Mouse (Mus musculus) T-cell, adult 2 months (primary cell): ENCODE measurements around the gene Wdr54.

Experiments
- DNase-seq: peaks from one replicate; pipeline ENCODE4 v3.0.0; 2022; ENCODE audit warnings: low spot score

Wdr54 gene

DNA sequence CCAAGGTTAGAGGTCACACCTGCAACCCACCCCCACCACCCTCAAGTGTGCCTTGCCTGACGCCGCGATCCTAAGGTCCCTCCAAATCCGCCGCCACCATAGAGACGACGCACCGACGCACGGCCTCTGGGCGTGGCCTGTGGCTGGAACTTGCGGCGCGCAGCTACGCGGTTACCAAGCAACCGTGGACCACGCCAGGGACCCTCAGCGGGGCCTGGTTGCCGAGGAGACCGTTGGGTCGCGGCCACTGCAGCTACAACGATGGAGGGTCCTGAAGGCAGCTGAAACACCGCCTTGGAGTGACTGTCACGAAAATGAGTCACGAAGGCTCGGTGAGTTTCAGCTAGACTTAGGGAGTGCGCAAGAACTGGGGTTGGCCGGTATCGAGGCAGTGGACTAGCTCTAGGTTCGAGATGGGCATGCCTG lies at the start of gene Wdr54, which contains the start of gene 1700003E16Rik:
Wdr54 (minus strand) TSS at position 139 of the 426 bp plus-strand sequence.
1700003E16Rik (plus strand) TSS at position 146 of the 426 bp plus-strand sequence.
- DNase-seq = peak; percentile 39

DNA sequence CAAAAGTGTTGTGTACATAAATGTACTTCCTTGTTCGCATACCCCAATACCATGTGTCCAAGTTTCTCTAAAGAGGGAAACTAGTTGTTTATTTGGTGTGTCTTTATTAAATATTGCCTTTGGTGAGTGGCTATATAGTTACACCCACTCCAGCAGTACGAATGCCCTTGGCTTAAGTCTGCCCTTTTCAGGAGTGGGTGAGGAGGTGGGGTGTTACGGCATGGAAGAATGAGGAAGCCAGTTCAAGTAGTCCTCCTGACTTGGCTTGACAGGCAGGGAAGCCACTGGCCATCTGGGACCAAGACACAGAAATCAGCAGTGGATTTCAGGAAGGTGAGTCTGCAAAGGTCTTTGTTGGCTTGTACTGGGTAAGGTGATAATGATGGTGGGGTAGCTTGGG lies 49.7 kb upstream of the Wdr54 start:
- no peak for DNase-seq

DNA sequence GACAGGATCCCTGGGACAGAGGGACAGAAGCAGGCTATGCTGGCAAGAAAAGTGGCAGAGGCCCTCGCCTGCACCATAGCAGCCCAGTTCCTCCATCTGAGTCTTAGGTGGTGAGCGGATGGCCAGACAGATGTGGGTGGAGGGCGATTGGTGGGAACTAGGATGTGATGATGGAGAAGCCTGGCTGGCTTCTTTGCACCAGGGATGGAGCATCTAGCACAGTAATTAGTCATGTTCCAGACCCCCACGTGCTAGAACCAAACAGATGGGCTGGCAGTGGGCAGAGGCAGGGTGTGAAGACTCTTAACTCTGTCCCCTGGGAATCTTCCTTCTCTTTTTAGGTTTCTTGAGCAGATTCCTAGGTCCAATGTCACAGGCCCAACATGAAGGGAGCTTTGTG lies 47.1 kb upstream of the Wdr54 start:
- no peak for DNase-seq

DNA sequence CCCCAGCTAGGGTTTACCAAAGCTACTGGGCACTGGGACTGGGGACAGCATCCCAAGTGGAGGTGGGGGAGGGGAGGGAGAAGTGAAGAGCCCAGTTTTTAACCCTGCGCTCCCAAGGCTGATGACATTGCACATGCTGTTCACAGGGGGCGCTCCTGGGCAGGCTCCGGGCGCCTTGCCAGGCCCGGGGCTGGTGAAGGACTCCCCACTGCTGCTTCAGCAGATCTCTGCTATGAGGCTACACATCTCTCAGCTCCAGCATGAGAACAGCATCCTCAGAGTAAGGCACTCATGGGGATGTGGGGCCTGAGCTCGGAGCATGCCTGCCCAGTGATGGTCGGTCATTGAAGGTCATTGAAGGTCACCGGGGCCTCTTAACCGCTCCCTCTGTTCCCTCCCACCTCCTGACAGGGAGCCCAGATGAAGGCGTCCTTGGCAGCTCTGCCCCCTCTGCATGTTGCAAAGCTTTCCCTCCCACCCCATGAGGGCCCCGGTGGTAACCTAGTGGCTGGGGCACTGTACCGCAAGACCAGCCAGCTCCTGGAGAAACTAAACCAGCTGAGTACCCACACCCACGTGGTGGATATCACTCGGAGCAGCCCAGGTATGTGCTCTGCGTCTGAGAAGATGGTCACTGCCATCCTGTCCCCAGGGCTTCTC lies 41.3 kb upstream of the Wdr54 start:
- DNase-seq = no peak

DNA sequence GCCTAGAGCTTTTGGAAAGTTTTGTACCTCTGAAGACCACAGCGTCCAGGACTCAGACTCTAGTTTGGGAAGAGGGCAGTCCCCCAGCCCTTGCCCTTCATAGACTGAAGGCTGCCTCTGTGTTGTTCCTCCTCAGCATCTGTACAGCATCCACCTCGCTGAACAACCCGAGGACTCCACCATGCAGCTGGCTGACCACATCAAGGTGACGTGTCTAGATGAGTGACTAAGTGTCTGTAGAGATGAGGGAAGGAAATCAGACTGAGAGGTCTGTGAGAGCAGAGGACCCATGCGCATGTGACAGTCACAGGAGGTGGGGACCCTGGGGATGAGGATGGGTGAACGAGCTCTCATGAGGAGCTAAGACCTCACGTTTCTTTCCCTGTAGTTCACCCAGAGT lies 37.4 kb upstream of the Wdr54 start:
- DNase-seq = no peak

DNA sequence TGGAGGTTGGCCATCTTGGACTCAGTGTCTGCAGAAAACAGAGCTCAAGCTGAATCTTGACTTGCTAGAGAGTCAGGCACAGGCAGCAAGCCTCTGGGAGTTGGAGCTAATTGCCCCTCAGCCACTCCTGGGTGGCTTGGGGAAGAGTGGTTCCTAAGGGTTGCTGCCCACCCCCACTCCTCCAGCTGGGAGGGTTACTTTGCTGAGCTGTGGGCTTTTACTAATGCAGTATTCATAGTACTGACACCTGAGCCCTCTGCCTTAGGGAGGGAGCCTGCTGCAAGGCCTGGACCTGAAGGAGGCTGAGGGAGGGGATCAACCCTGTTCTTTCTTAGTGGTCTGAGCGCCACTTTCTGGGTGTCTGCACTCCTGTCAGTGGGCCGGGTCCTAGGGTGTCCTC lies 30.7 kb upstream of the Wdr54 start:
- DNase-seq = no peak

DNA sequence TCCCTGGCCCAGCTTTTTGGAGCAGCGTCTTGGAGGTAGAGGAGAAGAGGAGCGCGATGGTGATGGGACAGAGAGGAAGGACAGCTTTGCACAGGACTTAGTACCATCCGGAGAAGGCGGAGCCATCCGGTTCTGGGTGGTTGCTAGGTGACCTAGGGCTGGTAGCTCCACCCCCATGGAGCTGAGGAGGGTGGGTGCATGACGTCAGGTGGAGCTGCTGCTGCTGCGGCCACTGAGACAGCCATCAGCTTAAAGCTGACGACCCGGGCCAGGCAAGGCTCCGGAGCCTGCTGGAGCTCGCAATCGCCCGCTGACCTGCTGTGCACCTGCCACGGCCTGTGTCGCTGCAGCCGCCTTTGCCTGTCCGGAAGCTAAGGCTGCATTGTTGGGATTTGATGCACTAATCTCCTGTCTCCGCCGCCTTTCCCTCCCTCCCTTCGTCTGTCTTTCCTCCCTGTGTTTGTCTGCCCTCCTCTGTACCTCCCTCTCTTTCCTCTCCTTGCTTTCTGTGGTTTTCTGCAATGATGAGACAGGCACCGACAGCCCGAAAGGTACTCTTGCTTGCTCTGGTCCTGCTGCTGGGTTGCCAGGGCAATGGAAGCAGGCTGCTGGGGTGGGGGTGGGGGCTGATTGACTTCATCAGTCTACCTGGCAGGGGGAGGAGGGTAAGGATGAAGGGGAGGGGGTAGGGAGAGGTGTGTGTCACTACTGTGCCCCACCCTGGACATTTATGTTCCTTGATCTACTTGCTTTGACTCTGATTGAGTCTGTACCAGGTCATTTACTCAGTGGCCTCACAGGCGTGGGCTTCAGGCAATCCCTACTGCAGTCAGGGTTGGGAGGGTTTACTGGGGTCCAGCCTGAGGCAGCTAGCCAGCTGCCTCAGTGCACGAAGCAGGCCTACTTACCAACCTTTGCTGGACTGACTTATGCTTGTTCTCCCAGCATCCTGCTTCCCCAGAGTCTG lies 30.0 kb upstream of the Wdr54 start:
- DNase-seq = peak; percentile 62

DNA sequence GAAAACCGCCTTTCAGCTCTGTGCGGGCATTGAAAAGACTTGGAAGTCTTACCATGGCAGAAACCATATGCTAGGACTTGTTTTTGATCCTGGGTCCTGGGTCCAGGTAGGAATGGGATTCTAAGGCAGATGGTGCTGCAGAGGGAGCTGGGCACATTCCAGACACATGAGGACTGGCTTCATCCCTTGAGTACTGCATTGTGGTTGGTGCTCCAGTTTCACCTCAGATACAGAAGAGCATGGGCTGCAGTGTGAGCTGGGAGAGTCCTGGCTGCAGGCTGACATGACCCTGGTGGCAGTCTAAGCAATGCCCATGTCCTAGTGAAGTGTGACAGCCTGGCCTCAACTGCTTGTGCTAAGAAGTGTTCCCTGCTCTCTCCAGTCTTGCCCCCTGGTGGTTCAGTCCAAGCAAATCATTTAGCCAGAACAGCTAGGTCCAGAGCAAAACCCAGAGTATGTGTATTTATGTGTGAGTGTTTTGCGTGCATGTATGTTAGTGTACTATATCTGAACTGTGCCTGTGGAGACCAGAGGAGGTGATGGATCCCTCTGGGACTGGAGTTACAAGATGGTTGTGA lies 28.8 kb upstream of the Wdr54 start:
- no peak for DNase-seq

DNA sequence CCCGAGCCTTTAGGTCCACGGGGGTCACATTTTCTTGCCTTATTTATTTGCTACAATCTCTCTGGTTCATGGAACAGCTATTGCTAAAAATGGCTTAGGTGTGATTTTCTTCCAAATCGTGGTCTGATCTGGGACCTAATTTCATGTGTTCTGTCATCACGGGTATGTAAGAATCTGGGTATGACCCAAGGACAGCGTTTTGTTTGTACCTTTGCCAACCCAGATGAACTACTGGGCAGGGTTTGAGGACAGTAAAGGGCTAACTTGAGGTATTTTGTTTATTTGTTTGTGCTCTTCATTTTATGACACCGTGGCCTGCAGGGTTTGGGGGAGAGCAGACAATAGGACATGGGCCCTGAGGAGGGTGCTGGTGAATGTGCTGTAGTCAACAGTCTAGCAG lies 24.4 kb upstream of the Wdr54 start:
- no peak for DNase-seq

DNA sequence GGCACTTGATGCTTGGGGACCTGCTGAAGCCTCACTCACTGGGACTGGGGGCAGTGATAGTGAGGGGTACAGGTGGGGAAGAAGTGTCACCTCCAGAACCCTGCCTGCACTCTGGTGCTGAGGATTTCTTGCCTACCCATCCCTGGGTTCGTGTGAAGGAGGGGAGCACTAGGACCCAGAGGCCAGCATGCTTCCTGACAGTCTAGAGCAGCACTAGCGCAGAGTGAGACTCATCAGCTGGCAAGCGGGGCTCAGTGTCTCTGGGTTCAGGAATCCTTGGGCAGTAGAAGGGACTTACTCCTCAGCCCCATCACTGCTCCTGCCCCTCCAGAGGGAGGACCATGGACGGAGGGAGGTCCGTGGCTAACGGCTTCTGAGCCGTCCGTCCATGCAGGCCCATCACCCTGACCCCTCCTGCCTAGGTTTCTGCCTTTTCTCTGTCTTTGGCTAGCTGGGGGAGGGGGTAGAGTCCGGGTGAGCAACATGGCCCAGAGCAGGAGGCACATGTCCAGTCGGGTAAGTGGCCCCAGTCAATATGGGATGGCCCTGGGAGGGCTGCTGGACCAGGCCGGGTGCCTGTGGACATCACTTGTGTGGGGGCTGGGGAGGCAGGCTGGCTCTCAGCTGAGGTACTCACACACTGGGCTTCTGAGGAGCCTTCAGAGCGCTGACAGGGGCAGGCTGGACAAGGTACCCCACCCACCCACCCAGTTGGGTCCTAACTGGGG lies 23.4 kb upstream of the Wdr54 start:
- DNase-seq = no peak

DNA sequence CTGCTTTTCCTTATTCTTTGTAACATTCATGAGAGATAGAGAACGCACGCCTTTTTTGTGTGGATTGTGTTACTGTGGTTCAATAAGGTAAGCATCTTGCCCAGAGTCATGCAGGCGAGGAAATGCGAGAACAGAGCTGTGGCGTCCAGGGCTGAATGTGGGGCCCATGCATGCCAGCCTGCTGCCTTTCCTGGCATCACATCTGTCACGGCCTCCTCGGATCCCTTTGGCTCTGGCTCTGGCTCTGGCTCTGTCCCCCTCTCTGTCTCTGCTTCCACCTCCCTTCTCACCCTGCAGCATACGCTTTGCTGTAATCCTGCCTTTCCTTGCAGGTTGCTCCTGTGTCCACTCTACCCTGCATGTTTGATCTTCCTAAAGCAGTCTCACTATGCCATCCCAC lies 19.8 kb upstream of the Wdr54 start:
- no peak for DNase-seq

DNA sequence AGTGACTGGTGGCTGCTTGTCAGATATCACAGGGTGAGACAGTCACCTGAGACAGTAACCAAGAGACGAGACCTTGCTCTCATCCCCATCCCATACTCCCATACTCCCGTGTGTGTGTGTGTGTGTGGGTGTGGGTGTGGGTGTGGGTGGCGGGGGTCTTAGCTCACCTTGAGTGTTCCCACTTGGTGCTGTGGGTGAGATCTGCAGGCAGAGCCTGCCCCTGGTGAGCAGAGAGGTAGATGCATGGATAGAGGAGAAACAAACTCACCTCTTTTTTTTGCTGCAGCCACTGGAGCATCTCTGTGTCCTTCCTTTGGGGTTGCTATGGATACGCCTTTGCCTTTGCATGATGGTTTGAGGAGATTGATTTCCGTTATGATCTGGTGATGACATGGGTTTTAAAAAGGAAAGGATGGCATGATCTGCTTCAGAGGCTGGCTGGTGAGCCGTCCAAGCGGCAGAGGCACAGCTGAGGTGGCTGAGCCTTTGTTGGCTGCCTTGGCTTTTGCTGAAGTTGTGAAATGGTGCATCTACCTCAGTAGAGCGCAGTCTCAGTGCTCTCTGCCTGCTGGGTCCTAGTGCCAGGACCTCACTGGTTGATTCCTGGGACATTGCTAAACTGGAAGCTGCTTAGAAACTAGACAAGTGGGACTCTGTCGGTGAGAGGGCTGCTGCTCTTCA lies 16.2 kb upstream of the Wdr54 start:
- DNase-seq = no peak

DNA sequence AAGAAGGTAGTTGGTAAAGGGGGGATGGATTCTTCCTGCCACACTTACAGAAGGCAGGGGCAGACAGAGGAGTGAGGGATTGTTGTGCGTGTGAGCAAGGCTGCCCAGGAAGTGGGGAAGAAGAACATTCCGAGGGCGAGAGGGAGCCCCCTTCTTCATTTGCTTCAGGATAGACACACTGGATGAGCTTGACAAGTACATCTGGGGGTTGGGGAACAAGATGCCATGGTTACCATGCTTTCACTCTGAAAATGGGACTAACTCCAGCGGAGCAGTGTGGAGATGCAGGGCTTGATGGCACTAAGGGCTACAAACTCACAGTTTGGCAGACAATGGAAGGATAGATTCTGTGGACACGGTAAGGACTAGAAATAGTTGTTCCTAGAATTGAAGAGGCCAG lies 14.9 kb upstream of the Wdr54 start:
- DNase-seq = no peak

DNA sequence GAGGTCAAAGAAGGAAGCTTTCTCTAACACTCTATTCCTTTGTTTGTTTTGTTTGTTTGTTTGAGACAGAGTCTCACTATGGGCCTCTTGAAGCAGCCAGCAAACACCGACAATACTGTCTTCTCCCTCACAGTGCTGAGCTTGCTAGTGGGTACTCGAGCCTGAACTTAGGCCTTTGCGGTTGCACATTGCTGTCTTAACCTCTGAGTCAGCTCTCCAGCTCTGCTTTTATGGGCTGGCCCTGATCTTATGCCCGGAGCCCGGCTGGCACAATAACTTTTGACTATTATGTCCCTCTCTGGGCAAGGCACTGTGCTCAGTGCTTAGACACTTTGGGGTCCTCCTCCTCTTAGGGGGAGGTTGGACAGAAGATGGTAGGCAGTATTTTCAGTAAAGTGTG lies 13.7 kb upstream of the Wdr54 start:
- no peak for DNase-seq

DNA sequence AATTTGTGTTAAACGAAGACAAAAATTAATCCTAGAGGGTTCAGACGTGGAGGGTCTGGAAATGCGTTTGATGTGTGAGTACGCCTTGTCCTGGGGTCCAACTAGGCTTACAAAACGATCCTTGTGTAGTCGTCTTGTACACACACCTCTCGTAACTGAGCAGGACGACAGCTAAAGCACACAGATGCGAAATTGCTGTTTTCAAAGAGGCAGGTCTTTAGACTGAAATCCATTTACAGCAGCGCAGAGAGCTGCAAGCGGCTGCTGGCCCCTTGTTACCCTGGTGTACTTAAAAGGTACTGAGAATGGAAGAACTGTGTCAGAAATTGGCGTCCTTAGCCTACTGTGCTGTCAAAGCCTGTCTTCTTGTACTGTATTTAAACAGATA lies 10.0 kb upstream of the Wdr54 start:
- DNase-seq = peak; percentile 38

DNA sequence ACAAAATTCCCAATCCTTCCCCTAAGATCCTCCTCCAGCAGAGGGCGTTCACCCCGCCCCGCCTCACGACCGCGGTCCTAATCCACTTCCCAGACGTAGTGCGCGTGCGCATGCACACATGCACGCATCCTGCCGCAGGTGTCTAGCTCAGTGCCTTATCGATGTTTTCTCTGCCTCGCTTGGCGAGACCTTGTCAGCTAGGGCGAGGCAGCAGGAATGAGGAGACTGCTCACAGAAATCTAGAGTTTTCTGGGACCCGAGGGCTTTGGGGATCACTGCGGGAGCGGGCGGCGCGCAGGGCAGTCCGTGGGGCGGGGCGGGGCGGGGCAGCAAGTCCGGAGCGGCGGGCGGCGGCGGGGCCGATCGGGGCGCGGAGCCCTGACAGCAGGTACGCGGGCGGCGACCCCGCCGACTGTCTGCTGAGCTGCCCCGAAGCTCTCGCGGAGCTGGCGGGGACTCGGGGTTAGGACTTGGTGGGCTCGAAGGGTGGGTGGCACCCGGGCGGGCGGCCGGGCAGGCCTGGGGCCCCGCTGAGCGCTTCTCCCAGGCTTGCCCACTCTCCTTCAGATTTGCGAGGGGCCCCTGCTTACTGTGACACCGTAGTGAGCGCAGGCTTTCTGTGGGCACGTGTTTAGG lies 9.5 kb upstream of the Wdr54 start, which contains the start of gene Dctn1:
Dctn1 (plus strand) TSS at position 314 of the 636 bp plus-strand sequence.
- peak; percentile 91 for DNase-seq

DNA sequence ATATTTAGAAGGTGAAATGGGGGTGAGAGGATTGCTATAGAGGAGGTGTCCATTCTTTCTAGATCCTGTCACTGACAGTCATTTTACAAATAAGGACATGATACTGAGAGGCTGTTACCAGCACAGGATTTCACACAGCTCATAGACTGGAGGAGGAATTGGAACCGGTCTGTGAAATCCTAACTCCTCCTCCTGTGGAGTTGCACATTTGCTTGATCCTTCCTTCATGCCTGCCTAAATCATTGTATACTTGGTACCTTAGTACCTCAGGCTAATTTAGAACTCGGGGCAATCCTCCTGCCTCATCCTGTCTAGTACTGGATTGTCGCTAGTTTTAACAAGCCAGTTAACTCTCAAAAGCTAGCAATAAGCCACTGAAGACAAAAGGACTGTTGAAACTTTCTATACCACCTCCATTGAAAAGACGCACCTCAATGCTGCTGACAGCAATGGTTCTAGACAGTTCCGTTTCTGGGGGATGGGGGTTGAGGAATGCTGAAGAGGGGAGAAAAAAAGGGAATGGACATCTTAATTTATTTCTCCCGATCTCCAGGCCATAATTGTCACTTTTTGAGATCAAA lies 8.9 kb upstream of the Wdr54 start:
- no peak for DNase-seq

DNA sequence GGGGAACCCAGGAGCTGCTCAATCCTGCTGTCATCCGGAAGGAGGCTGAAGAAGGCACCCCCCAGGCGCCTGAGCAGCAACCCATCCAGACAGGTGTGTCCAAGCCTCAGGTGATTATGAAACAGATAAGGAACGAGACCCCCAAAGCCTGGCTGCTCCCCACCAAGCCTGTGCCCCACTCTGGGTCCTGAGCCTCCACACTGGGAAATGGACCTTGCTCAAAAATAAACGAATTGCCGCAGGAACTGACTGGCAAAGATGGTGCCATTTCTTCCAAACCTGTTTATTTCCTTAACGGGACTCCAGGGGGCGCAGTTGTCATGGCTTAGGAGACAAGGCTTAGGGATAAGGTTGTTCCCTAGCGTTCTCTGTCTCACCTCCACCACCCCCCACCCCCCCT lies 6.5 kb upstream of the Wdr54 start:
- peak; percentile 45 for DNase-seq

DNA sequence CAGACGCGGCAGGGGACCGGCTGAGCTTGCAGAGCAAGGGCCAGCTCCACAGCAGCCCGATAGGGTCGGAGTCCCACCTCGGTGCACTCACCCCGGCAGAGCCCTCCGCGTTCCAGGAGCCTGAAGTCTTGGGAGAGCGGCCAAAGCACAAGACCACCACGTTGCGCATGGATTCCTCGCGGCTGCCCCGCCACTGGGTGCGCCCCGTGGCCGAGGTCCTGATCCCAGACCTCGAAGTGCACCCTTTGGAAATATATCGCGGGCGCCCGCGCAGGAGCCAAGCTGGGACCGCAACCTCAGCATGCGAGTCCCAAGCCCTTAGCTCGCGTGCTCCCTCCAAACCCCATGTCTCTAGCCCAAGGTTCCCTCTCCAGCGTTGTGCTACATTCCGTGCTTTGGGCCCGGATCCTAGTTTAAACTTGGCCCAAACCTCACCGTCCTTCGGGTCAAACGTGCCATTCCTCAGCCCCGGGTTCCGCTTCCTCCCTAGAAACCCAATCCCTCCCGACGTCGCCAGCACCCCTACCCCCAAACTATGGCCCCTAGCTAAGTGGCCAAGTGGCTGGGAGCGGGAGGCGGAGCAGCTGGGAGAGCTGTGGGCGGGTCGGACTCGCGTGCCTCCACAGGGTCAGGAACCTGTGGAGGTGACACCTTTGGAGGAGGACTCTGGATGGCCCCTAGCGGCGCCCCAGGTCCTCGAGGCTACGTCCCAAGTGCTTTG lies 5.9 kb upstream of the Wdr54 start:
- no peak for DNase-seq

DNA sequence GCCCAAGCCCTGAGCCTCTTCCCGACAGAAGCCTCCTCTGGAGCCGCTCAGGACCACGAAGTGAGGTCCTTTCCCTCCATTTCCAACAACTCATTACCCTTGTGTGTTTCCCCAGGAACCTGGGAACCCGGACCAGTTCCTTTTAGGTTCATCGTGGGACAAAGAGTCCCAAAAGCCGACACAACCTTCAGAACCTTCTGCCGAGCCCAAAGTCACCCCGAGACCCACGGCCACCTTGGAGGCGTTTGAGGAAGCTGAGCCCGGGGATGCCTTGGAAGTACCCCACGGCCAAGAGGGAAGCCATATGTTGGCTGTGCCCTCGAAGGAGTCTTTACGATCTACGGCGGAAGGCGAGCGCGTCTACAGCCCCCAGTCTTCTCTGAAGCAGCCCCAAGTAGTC lies 5.2 kb upstream of the Wdr54 start:
- no peak for DNase-seq
